In the genomic region with DNA sequence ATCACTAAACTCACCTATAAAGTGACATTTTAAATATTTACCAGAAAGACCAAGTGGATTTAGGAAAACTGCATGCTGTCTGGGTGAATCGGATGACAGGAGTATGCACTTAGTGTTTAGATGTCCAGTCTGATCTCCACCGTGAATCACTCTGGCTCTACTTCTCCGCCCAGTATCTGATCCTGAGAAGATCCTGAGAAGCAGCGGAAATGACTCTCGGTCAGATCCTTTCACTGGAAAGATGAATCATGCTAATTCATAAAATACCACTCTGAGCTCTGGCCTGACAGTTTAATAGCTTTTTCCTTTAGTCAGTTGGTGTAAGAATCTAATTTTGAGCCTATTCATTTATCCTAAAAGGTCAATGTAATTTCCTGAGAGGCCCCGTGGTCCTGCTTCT, we compare ENCODE assay signal across 27 mouse cellular contexts.
DNase-seq lines count a peak whose midpoint lies in the region; ATAC-seq and TF ChIP-seq lines count a peak whose summit lies in the region.
"Had no signal": no experiment of that assay in that cellular context is flagged by ENCODE, and none has a peak within 500 bp of the region (broad histone marks: within the 10 kb centered on the region; RNA-seq: fewer than 3 reads in every experiment).

No protein-coding gene starts in this region.

- no peak overlapping the region for H3K27ac ChIP-seq in kidney, postnatal 0 days
- no peak overlapping the region for H3K27ac ChIP-seq in kidney, embryonic 16.5 days (ENCODE audit: low read length)
- H3K27ac ChIP-seq: forebrain, embryonic 13.5 days; kidney, embryonic 15.5 days; liver, embryonic 14.5 days; macrophage; midbrain, embryonic 13.5 days; stomach, postnatal 0 days had no signal

- WGBS in kidney, postnatal 0 days: 55% methylated on average over 6 of the region's 6 CpGs
- 64% methylated on average over 6 of the region's 6 CpGs for WGBS in kidney, embryonic 16.5 days

- H3K36me3 ChIP-seq in kidney, postnatal 0 days (ENCODE audit: insufficient read depth, low read length): no peaks in the 10 kb centered on the region
- no peaks in the 10 kb centered on the region for H3K36me3 ChIP-seq in kidney, embryonic 16.5 days (ENCODE audit: insufficient read depth, low read length)
- H3K36me3 ChIP-seq: kidney, embryonic 15.5 days; midbrain, embryonic 13.5 days had no signal

- intact Hi-C loops in left cerebral cortex, postnatal 10 days (cut with DNase I): no loop called here
- intact Hi-C loops in heart, postnatal 10 days (cut with DNase I): no loop called here

- H3K27me3 ChIP-seq in kidney, postnatal 0 days (ENCODE audit: insufficient read depth, low read length): no peaks in the 10 kb centered on the region
- no peaks in the 10 kb centered on the region for H3K27me3 ChIP-seq in kidney, embryonic 16.5 days (ENCODE audit: insufficient read depth, low read length)
- H3K27me3 ChIP-seq in Patski: no peaks in the 10 kb centered on the region
- H3K27me3 ChIP-seq: forebrain, embryonic 13.5 days; kidney, embryonic 15.5 days; midbrain, embryonic 13.5 days had no signal

- CTCF ChIA-PET in Patski (lab: Charles Lee): interaction anchor here (0.6 to 0.8 kb wide), 2 partner anchors 17 to 62 kb away, joined by 3 to 4 read pairs; no protein-coding TSS in a partner anchor

- no peak overlapping the region for H3K9ac ChIP-seq in kidney, postnatal 0 days (ENCODE audit: low read depth, low read length)
- no peak overlapping the region for H3K9ac ChIP-seq in kidney, embryonic 16.5 days (replicated peaks; ENCODE audit: low read length)
- H3K9ac ChIP-seq: forebrain, embryonic 13.5 days; kidney, embryonic 15.5 days; liver, embryonic 14.5 days; midbrain, embryonic 13.5 days had no signal

- in situ Hi-C loops in Patski (cut with MboI; ENCODE audit: low pct_unique_long_range_greater_than_20kb): no loop called here

- DNase-seq in adrenal gland, adult (ENCODE audit: inconsistent age in 2 of 2, low spot score in 1 of 2): peak; percentile 8 to 74
- DNase-seq in adrenal gland, postnatal 14 days: no peak
- DNase-seq in kidney, postnatal 0 days (ENCODE audit: low spot score): peak; percentile 23
- no peak for DNase-seq in Patski (ENCODE audit: low read depth, low spot score)
- no peak for DNase-seq in left cerebral cortex, postnatal 10 days (ENCODE audit: extremely low spot score in 1 of 2, low spot score in 2 of 2)
- DNase-seq in heart, postnatal 10 days: no peak
- no peak for DNase-seq in neural tube, embryonic 10.5 days (ENCODE audit: extremely low spot score, low spot score)
- DNase-seq: cerebellum, adult 2 months; cerebellum, postnatal 14 days; gastrocnemius, adult 2 months; kidney, adult 18-20 months; layer of hippocampus, adult 9-11 months; liver; lung, adult 2 months; lung, postnatal 10 days; right cerebral cortex, postnatal 4 days; thymus, adult 2 months; thymus, postnatal 36 days had no signal

- H3K4me2 ChIP-seq in kidney, postnatal 0 days (ENCODE audit: low read length): no peak overlapping the region
- H3K4me2 ChIP-seq in kidney, embryonic 16.5 days (replicated peaks; ENCODE audit: low read depth, low read length): no peak overlapping the region
- H3K4me2 ChIP-seq: forebrain, embryonic 13.5 days; kidney, embryonic 15.5 days; midbrain, embryonic 13.5 days had no signal

- no peaks in the 10 kb centered on the region for H3K4me1 ChIP-seq in kidney, postnatal 0 days (replicated peaks; ENCODE audit: insufficient read depth, low read length)
- H3K4me1 ChIP-seq in kidney, embryonic 16.5 days (ENCODE audit: insufficient read depth, low read length): no peaks in the 10 kb centered on the region
- H3K4me1 ChIP-seq: forebrain, embryonic 13.5 days; kidney, embryonic 15.5 days; midbrain, embryonic 13.5 days had no signal

- POLR2A ChIA-PET in Patski (lab: Charles Lee): no interaction called here

- no peak overlapping the region for H3K4me3 ChIP-seq in kidney, postnatal 0 days (replicated peaks; ENCODE audit: low read depth, low read length)
- no peak overlapping the region for H3K4me3 ChIP-seq in kidney, embryonic 16.5 days (ENCODE audit: low read length)
- H3K4me3 ChIP-seq: forebrain, embryonic 13.5 days; gastrocnemius, adult 2 months; kidney, embryonic 15.5 days; midbrain, embryonic 13.5 days had no signal

- H3K9me3 ChIP-seq in kidney, postnatal 0 days (replicated peaks; ENCODE audit: low read length): no peaks in the 10 kb centered on the region
- no peaks in the 10 kb centered on the region for H3K9me3 ChIP-seq in kidney, embryonic 16.5 days (ENCODE audit: low read length)
- H3K9me3 ChIP-seq: forebrain, embryonic 13.5 days; kidney, embryonic 15.5 days; midbrain, embryonic 13.5 days had no signal

- no peak for TF ChIP-seq CTCF in kidney, postnatal 0 days (IDR thresholded peaks at IDR 0.05; ENCODE audit: low read depth)
- TF ChIP-seq CTCF in Patski (IDR thresholded peaks at IDR 0.05): no peak

- no peak for ATAC-seq in kidney, postnatal 0 days (replicated peaks; ENCODE audit: low FRiP score, low read depth)
- no peak for ATAC-seq in kidney, embryonic 16.5 days (ENCODE audit: low FRiP score, low TSS enrichment)
- peak; percentile 85 for ATAC-seq in Patski
- ATAC-seq: CD4-positive, CD25-positive, alpha-beta regulatory T cell, adult 4 months; forebrain, embryonic 13.5 days; hindbrain, embryonic 16.5 days; midbrain, embryonic 13.5 days had no signal

Comparison
In these comparisons a context has a peak if more than half of its experiments do, and no peak if none do; other contexts are left out.
1. DNase-seq: peak in adrenal gland, adult (2 of 2) and kidney, postnatal 0 days (single experiment); none in adrenal gland, postnatal 14 days (single experiment), Patski (single experiment), left cerebral cortex, postnatal 10 days (0 of 2), heart, postnatal 10 days (0 of 2) and neural tube, embryonic 10.5 days (single experiment).